Mouse (Mus musculus) left cerebral cortex, postnatal 36 days (tissue): Measurements from ENCODE around the gene Plekhn1. TPM values are rescaled to one million over a fixed set of nuclear protein-coding genes. Genes with fewer than 3 reads are reported as not detected.

Experiments
- DNase-seq, 2 experiments: peaks; one replicate each; pipeline ENCODE4 v3.0.0; 2021 to 2022; ENCODE audit warnings: low spot score in 2 of 2, mixed read lengths in 1 of 2
- intact Hi-C: fragments of 180-260 bp; cut with DNase I; formaldehyde crosslinking; loops from one replicate; pipeline ENCODE4 v1.15.1; 2025
- total RNA-seq, 2 experiments: library from RNA; stranded (reverse); gene quantifications; 2 replicates each; pipeline ENCODE4 v1.2.3; 2021

Gene Plekhn1
- total RNA-seq, 2 experiments from 2014 or later, result 32.4 to 42.9 TPM

DNA sequence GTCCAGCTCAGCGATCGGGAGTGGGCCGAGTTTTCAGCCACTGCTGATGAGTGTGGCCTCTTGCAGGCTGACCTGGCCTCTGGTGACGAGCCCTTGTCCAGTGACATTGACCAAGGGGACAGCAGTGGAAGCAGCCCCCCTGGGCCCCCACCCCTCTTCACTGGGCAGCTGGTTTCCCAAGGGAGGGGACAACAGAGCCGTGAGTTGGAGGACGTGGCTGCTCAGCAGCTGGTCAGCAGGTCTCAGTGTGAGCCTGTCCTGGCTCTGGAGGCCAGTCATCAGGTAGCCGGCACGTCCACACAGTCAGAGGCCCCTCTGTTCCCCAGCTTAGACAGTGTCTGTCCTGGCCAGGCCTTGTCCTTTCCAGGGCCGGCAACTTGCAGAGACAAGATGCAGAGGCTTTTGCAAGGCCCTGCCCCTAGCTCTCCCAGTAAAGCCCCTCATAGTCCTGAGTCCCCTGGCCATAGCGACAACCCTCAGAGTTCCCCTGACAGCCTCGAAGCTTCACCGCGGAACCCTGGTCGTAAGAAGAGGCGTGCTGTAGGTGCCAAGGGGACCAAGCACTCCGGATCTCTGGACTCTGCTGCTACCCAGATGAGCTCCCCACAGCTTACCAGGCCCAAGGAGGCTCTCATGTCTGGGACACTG is 17.5 kb downstream of the Plekhn1 start:
- intact Hi-C loops, result no loop called here
- DNase-seq, result no peak

DNA sequence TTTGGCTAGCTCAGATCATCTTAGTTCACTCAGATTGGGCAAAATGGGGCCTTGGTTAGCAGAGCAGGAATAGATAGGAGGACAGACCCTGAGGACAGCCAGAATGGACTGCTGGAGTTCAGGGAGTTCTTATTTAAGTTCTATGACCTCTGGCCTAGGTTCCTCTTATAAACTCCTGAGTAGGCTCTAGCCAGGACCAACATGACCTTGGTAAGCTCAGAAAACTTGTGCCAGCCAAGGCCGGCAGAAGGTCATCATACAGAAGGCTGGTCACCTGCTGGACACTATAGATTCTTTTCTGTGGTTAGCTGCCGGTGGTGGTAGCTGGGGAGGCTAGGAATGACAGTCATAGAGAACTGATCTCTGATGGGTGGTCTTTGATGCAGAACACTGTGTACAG is 18.5 kb downstream of the Plekhn1 start:
- intact Hi-C loops, result no loop called here
- no peak for DNase-seq

GRCm38 (mm10) chr4:156215649-156216048 is 19.0 kb downstream of the Plekhn1 start, which contains the start of gene Perm1:
Perm1 (plus strand) TSS chr4:156215868.
- intact Hi-C loops, result no loop called here
- no peak for DNase-seq

DNA sequence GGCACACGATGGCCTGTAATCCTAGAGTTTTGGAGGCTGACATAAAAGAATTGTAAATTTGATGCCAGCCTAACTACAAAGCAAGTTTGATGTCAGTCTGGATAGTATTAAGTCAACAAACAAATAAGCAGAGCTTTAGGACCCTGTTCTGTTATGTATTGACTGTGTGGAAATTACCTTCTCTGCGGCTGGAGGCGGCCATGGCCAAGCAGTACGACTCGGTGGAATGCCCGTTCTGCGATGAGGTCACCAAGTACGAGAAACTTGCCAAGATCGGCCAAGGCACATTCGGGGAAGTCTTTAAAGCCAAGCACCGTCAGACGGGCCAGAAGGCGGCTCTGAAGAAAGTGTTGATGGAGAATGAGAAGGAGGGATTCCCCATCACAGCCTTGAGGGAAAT is 21.5 kb downstream of the Plekhn1 start:
- DNase-seq, result no peak
- intact Hi-C loops, result loop anchor here (2.0 kb wide), 1 partner anchor 14 kb away; no protein-coding TSS in a partner anchor

DNA sequence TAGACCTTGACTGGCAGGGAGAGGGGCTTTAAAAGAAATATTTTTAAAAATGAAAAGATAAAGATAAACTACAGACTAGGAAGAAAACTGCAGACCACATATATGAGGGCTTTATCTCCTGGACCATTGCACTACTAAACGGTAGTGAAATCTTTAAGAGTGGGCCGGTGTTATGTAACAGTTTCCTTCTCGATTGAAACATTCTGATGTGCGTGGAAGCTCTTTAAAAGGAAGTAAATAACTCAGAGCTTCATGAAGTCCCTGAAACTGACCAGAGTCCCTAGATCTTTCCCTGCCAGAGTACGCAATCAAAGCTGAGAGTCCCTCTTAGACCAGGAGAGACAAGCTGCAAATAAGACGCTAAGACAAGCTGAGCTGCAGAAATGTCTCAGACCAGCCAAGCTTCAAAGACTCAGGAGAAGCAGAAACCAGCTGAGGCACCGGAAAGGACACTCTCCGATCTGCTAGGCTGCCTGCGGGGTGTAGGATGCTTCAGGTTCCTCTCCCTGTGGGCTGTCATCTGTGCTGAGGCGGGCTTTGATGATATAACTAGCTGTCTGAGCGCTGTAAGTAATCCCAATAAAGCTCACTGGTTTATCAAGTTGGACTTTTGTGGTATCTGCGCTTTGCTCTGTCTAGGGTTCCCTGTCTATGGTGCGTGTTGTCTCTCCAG is 24.6 kb downstream of the Plekhn1 start:
- intact Hi-C loops, result no loop called here
- no peak for DNase-seq

DNA sequence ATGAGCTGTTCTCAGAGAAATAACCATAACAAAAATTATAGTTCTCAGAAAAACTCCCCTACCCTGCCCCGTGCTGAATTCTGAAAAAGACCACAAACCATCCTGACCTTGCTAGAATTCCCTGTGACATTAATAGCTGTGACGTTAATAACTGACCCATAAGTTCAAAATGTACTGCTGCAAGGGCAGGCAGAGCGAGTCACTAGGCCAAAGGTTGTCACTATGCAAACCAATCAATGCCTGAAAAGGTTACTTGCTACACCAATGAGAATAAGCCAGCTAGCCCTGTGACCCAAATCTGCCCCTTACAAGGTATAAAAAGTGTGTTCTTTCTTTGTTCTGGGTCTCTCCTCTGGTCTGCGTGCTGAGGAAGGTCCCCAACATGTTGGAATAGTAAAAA is 25.8 kb downstream of the Plekhn1 start:
- intact Hi-C loops, result no loop called here
- no peak for DNase-seq

GRCm38 (mm10) chr4:156203413-156204131 is 31.1 kb downstream of the Plekhn1 start:
- peak in 1 of 2 experiments; percentile 19 for DNase-seq
- intact Hi-C loops, result loop anchor here (2.0 kb wide), 1 partner anchor 31 kb away; the partner anchor contains the start of gene Plekhn1

- intact Hi-C loops, result loop anchor here (2.0 kb wide), 1 partner anchor 32 kb away; the partner anchor contains the start of gene Plekhn1
- DNase-seq, result peak; percentile 53 to 60
These were observed 31.6 kb downstream of the Plekhn1 start, which contains the start of gene AW011738 for GRCm38 (mm10) chr4:156203001-156203412. AW011738 (plus strand) TSS chr4:156203304.

- no peak for DNase-seq
- intact Hi-C loops, result loop anchor here (2.0 kb wide), 1 partner anchor 32 kb away; the partner anchor contains the start of gene Plekhn1
These were observed 32.2 kb downstream of the Plekhn1 start for GRCm38 (mm10) chr4:156202462-156202893.

- intact Hi-C loops, result no loop called here
- no peak for DNase-seq
These were observed 33.8 kb downstream of the Plekhn1 start, which contains the start of gene Isg15 for GRCm38 (mm10) chr4:156200623-156201475. Isg15 (minus strand) TSS chr4:156200818.

DNA sequence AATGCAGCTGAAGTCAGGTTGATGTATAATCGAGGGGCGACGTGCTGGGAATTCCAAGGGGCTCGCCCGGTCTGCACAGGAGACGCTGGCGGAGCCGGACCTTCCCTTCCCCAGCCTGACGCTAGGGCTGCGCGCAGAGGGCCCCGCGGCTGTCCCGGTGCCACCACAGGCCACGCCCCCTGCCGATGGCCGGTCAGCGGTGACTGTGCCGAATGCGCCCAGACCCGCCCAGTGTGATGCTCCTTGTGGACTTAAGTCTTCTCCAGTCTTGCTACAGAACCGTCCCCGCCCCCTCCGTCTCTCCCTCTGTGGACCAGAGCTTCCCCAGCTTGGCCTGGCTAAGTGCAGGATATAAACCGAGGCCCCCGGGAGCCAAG is 36.8 kb downstream of the Plekhn1 start:
- DNase-seq, result peak; percentile 63 to 69
- intact Hi-C loops, result no loop called here

DNA sequence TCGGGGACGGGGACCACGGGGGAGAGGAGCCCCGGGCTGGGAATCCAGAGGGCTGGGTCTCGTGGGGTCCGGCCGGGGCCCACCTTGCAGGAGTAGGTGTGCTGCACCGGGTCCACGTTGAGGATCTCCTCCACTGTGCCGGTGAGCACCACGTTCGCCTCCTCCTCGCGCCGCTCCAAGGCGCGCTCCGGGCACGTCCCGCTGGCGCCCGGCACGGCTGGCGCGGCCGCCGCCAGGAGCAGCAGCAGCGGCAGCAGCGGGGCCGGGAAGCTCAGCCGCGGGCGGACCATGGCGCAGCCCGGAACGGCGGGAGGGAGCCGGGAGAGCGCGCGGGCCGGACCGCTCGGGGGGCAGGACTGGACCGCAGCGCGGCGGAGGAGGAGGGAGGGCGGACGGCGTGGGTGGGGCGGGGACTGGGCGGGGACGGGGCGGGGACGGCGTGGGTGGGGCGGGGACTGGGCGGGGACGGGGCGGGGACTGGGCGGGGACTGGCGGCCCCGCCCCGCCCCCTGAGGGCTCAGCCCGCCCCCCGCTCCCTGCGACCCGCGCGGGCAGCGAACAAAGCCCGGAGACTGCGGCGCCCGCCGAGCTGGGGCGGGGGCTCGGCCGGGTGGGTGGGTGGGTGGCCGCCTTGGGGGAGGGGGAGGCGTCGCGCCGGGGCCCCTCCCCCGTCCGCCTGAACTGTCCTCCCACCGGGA is 37.4 kb downstream of the Plekhn1 start, which contains the start of gene Agrn:
Gene Agrn (minus strand): TSS at position 358 of the 698 bp plus-strand sequence.
- intact Hi-C loops, result no loop called here
- peak; percentile 41 to 59 for DNase-seq

DNA sequence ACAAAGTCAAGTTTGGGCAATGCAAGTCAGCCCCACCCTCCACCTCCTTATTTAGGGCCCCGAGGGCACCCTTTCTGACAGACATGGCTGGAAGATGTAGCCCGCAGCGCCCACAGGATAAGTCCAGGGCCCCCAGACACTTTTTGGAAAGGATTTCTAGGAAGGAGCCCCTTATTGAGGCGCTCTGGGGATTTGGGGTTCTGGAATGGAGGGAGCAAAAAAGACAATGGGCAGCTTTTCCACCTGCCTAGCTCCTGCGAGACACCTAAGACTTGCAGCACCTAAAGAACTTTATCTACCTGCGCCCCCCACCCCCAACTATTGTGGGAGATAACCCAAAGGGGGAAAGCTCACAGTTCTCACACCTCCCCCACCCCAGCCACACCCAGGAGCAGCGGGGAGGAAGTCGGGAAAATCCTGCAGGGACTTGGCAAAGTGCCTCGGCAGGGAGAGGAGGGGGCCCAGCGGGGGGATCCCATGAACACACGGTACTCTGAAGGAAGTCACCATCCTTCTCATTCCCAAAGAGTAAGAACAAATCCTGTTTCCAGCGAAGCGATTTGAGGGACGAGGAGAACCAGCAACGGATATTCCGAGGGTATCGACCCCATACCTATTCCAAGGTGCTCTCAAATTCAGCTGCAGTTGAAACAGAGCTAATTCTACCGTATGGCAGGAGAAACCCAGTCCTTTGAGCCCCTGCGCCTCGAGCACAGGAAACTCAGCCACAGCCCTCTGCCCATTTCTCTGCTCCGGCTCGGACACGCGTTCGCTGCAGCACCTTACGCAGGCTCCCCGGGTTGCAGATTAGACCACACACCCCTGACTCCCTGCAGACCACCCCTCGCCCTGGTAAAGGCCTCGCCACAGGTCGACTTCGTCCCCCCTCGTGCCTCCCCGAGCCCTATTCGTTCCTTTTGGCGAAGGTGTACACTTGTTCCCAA is 38.5 kb downstream of the Plekhn1 start:
- DNase-seq, result no peak
- intact Hi-C loops, result no loop called here

GRCm38 (mm10) chr4:156194346-156194745 is 40.3 kb downstream of the Plekhn1 start:
- DNase-seq, result no peak
- intact Hi-C loops, result no loop called here

GRCm38 (mm10) chr4:156193906-156194305 is 40.8 kb downstream of the Plekhn1 start:
- intact Hi-C loops, result no loop called here
- DNase-seq, result no peak

- no peak for DNase-seq
- intact Hi-C loops, result no loop called here
These were observed 41.5 kb downstream of the Plekhn1 start for GRCm38 (mm10) chr4:156193200-156193590.

- DNase-seq, result no peak
- intact Hi-C loops, result no loop called here
These were observed 42.0 kb downstream of the Plekhn1 start for GRCm38 (mm10) chr4:156192421-156193199.
